Mouse (Mus musculus) stomach, postnatal 0 days (tissue): ENCODE measurements around the gene Msi1. TPM values are rescaled to one million over a fixed set of nuclear protein-coding genes. Genes with fewer than 3 reads are reported as not detected.

Source experiments
- ATAC-seq: fragments of 200-750 bp; cut with Nextera tagmentation; 2 replicates; pipeline ENCODE4 v1.8.0; 2017; ENCODE audit not compliant: low FRiP score, low TSS enrichment
- DNase-seq: peaks from one replicate; pipeline ENCODE4 v3.0.0-alpha.2; 2016; ENCODE audit warnings: low spot score
- H3K27ac ChIP-seq: fragments of 300-500 bp; sonication (generic); replicated peaks from 2 replicates; pipeline ENCODE4 v1.5.1; 2014; ENCODE audit warnings: mild to moderate bottlenecking, control low read depth
- H3K27me3 ChIP-seq: fragments of 300-500 bp; sonication (generic); 2 replicates; pipeline ENCODE4 v1.6.1; 2014; ENCODE audit warnings: low read length; ENCODE audit not compliant: control insufficient read depth, insufficient read depth
- H3K36me3 ChIP-seq: fragments of 300-500 bp; sonication (generic); 2 replicates; pipeline ENCODE4 v1.6.1; 2014; ENCODE audit warnings: low read length, mixed read lengths; ENCODE audit not compliant: control insufficient read depth, insufficient read depth
- H3K4me1 ChIP-seq: fragments of 300-500 bp; sonication (generic); replicated peaks from 2 replicates; pipeline ENCODE4 v1.6.1; 2014; ENCODE audit warnings: antibody characterized with exemption; ENCODE audit not compliant: control insufficient read depth, insufficient read depth
- H3K4me2 ChIP-seq: fragments of 300-500 bp; sonication (generic); replicated peaks from 2 replicates; pipeline ENCODE4 v1.6.1; 2014; ENCODE audit warnings: low read depth, mild to moderate bottlenecking, control low read depth, moderate library complexity
- H3K4me3 ChIP-seq: fragments of 300-500 bp; sonication (generic); 2 replicates; pipeline ENCODE4 v1.5.1; 2014; ENCODE audit warnings: low read depth, low read length, control low read depth
- H3K9ac ChIP-seq: fragments of 300-500 bp; sonication (generic); 2 replicates; pipeline ENCODE4 v1.6.1; 2014; ENCODE audit warnings: mild to moderate bottlenecking, low read length, control low read depth, mixed read lengths
- H3K9me3 ChIP-seq: fragments of 300-500 bp; sonication (generic); 2 replicates; pipeline ENCODE4 v1.6.1; 2016; ENCODE audit warnings: low read length; ENCODE audit not compliant: control insufficient read depth
- CTCF ChIP-seq: IDR thresholded peaks from 2 replicates; pipeline ENCODE4 v1.5.1; 2016; ENCODE audit warnings: antibody characterized with exemption, low read depth, mild to moderate bottlenecking, moderate library complexity
- EP300 ChIP-seq: optimal IDR thresholded peaks from 2 replicates; pipeline ENCODE3; 2016; ENCODE audit warnings: antibody characterized with exemption
- WGBS: fragments of 180-500 bp; shearing (Covaris S2); extraction: QIAGEN DNeasy Blood & Tissue Kit; methylation state at CpG from one replicate; pipeline ENCODE4 v1.1.7; 2014; 5-methylcytosine and 5-hydroxymethylcytosine counted together
- polyA plus RNA-seq: library from polyadenylated mRNA; unstranded; fragments of >200 nt; fragmentation: Nextera tagmentation; extraction: Ambion mirVana; gene quantifications from 2 replicates; pipeline ENCODE4 v1.2.1, GENCODE M21; 2015

The Msi1 gene
- polyA plus RNA-seq, 1 experiment from 2014 or later = 3.2 TPM

GRCm38 (mm10) chr5:115408110-115408509 is 21.3 kb upstream of the Msi1 start:
- peak; percentile 59 for ATAC-seq

GRCm38 (mm10) chr5:115415111-115416085 is 14.0 kb upstream of the Msi1 start:
- H3K9me3 ChIP-seq = no peaks in the 10 kb centered on the region
- no peaks in the 10 kb centered on the region for H3K27me3 ChIP-seq
- H3K9ac ChIP-seq = peak overlapping the region; percentile 27; the same call in 1 of the 2 replicates
- DNase-seq = no peak
- WGBS = 47% methylated on average over 24 of the region's 24 CpGs
- H3K4me1 ChIP-seq = no peaks in the 10 kb centered on the region
- ATAC-seq = no peak
- H3K4me2 ChIP-seq = peak overlapping the region; percentile 31
- TF ChIP-seq EP300 (no peak), CTCF (no peak)
- H3K36me3 ChIP-seq = no peaks in the 10 kb centered on the region
- H3K27ac ChIP-seq = no peak overlapping the region
- peak overlapping the region; percentile 16; the same call in 1 of the 2 replicates for H3K4me3 ChIP-seq

More at GRCm38 (mm10) chr5:115408110-115408509, 21.3 kb upstream of the Msi1 start:
- DNase-seq = peak; percentile 62
- no peak overlapping the region for H3K4me3 ChIP-seq
- no peaks in the 10 kb centered on the region for H3K9me3 ChIP-seq
- peaks cover 2% of the 10 kb centered on the region; the same call in 1 of the 2 replicates for H3K4me1 ChIP-seq
- no peak overlapping the region for H3K4me2 ChIP-seq
- H3K27ac ChIP-seq = no peak overlapping the region
- no peak for TF ChIP-seq CTCF
- no peak for TF ChIP-seq EP300
- whole genome bisulfite sequencing = 26% methylated on average over 9 of the region's 9 CpGs
- no peak overlapping the region for H3K9ac ChIP-seq
- H3K36me3 ChIP-seq = no peaks in the 10 kb centered on the region
- H3K27me3 ChIP-seq = no peaks in the 10 kb centered on the region

GRCm38 (mm10) chr5:115428831-115429358 is 504 bp upstream of the Msi1 start:
- no peak for DNase-seq
- no peaks in the 10 kb centered on the region for H3K9me3 ChIP-seq
- H3K4me3 ChIP-seq = peak overlapping the region; percentile 75
- ATAC-seq = 0 out of 2 replicates have a peak, but pooled peaks have one; percentile 2
- no peaks in the 10 kb centered on the region for H3K27me3 ChIP-seq
- WGBS = 6% methylated on average over 18 of the region's 20 CpGs
- no peaks in the 10 kb centered on the region for H3K36me3 ChIP-seq
- H3K27ac ChIP-seq = no peak overlapping the region
- H3K9ac ChIP-seq = peak overlapping the region; percentile 82
- peak overlapping the region; percentile 98 for H3K4me2 ChIP-seq
- TF ChIP-seq EP300 = no peak
- TF ChIP-seq CTCF = no peak
- H3K4me1 ChIP-seq = no peaks in the 10 kb centered on the region

GRCm38 (mm10) chr5:115430187-115430960 is 975 bp downstream of the Msi1 start:
- Histone ChIP-seq H3K9me3 (no peaks in the 10 kb centered on the region), H3K27ac (no peak overlapping the region), H3K9ac (peak overlapping the region; percentile 82), H3K4me1 (no peaks in the 10 kb centered on the region), H3K36me3 (no peaks in the 10 kb centered on the region), H3K4me2 (peak overlapping the region; percentile 98), H3K27me3 (no peaks in the 10 kb centered on the region), H3K4me3 (peak overlapping the region; percentile 75)
- WGBS = 3% methylated on average over 50 of the region's 73 CpGs
- DNase-seq = no peak
- TF ChIP-seq CTCF (no peak), EP300 (no peak)
- no peak; the same call in 1 of the 2 replicates for ATAC-seq

- Histone ChIP-seq H3K27me3 (no peaks in the 10 kb centered on the region), H3K4me1 (peaks cover 3% of the 10 kb centered on the region; the same call in 1 of the 2 replicates), H3K9me3 (no peaks in the 10 kb centered on the region), H3K27ac (no peak overlapping the region), H3K4me2 (peak overlapping the region; percentile 98), H3K9ac (peak overlapping the region; percentile 82; the same call in 1 of the 2 replicates), H3K36me3 (no peaks in the 10 kb centered on the region), H3K4me3 (peak overlapping the region; percentile 75)
- peak; percentile 67 for TF ChIP-seq CTCF
- no peak for TF ChIP-seq EP300
- 20% methylated on average over 14 of the region's 14 CpGs for WGBS
- ATAC-seq (no peak), DNase-seq (no peak)
These were observed 1.9 kb downstream of the Msi1 start for GRCm38 (mm10) chr5:115431061-115431897.
